Mouse (Mus musculus) heart, postnatal 0 days (tissue): ENCODE measurements at regions not wholly inside any gene's neighbourhood (a gene's known extent, or its start where the extent isn't known, plus 50 kb on each side); places are given as distances from the start of the nearest gene placed in this dataset.

Experiments
- CTCF ChIP-seq: IDR thresholded peaks from 2 replicates; pipeline ENCODE4 v1.5.1; 2016; ENCODE audit warnings: antibody characterized with exemption, control low read depth, low read depth
- EP300 ChIP-seq: IDR thresholded peaks from 2 replicates; pipeline ENCODE4 v1.6.1; 2016; ENCODE audit warnings: antibody characterized with exemption, low read depth

DNA sequence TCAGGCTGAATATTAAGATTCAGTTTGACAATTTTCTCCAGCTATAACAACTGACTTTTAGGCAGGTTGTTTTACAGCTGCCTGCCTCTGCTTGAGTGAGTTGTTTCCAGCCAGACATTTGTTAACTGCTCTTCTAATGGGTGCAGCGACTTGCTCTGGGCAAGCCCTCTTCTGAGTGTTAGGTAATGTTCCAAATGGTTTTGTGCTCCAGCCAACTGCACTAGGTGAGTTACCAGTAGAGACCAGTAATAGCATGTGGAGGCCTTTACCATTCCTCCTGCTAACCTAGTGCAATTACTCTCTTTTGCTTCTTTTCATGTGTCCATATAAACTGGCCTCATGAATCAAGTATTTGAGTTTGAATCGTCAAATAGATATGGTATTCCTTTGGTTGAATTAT, 1407.9 kb downstream of the Slc22a22 start:
- TF ChIP-seq CTCF (no peak), EP300 (no peak)
